In genomic region chr12:79297121-79297576, GRCm38 (mm10) we compare ENCODE assay signal across 8 mouse cellular contexts. TPM values are rescaled to one million over a fixed set of nuclear protein-coding genes. Genes with fewer than 3 reads are reported as not detected.
A peak's percentile ranks its signal among the peaks of the same experiment; 100 is the strongest.
DNase-seq lines count a peak whose midpoint lies in the region; ATAC-seq and TF ChIP-seq lines count a peak whose summit lies in the region.

Gene Rad51b, plus strand, starts transcription at chr12:79297282.

- peak; percentile 93 for DNase-seq in 3T3-L1 (ENCODE audit: low read depth, low spot score)
- DNase-seq in adrenal gland, postnatal 36 days = peak; percentile 81 to 82
- peak; percentile 88 to 91 for DNase-seq in heart, adult 18-20 months
- DNase-seq in kidney, adult 2 months = peak; percentile 92
- DNase-seq in spleen, adult 2 months (ENCODE audit: low read depth in 1 of 2, low spot score in 2 of 2) = peak; percentile 68 to 78

- no peaks in the 10 kb centered on the region for H3K9me3 ChIP-seq in embryonic facial prominence, embryonic 13.5 days
- no peaks in the 10 kb centered on the region for H3K9me3 ChIP-seq in limb, embryonic 12.5 days
- no peaks in the 10 kb centered on the region for H3K9me3 ChIP-seq in midbrain, embryonic 15.5 days

- H3K27ac ChIP-seq in embryonic facial prominence, embryonic 13.5 days = peak within 1 kb of the TSS; percentile 84
- peak within 1 kb of the TSS; percentile 43; the same call in 1 of the 2 replicates for H3K27ac ChIP-seq in kidney, adult 2 months (ENCODE audit: insufficient read depth, low read depth, low read length)
- peak within 1 kb of the TSS; percentile 64 for H3K27ac ChIP-seq in limb, embryonic 12.5 days
- H3K27ac ChIP-seq in midbrain, embryonic 15.5 days = peak within 1 kb of the TSS; percentile 76
- H3K27ac ChIP-seq in spleen, adult 2 months (ENCODE audit: insufficient read depth, low read length) = peak within 1 kb of the TSS; percentile 45

- peak within 1 kb of the TSS; percentile 74 for H3K4me3 ChIP-seq in embryonic facial prominence, embryonic 13.5 days
- H3K4me3 ChIP-seq in kidney, adult 2 months (ENCODE audit: insufficient read depth, low read depth, low read length) = peak within 1 kb of the TSS; percentile 91
- H3K4me3 ChIP-seq in limb, embryonic 12.5 days (replicated peaks) = peak within 1 kb of the TSS; percentile 54
- H3K4me3 ChIP-seq in midbrain, embryonic 15.5 days = peak within 1 kb of the TSS; percentile 68
- H3K4me3 ChIP-seq in spleen, adult 2 months (ENCODE audit: extremely low read depth, insufficient read depth, insufficient read length) = peak within 1 kb of the TSS; percentile 76

- H3K36me3 ChIP-seq in embryonic facial prominence, embryonic 13.5 days = 0 out of 2 replicates have a peak, but pooled peaks cover 3% of the 10 kb centered on the region
- no peaks in the 10 kb centered on the region for H3K36me3 ChIP-seq in kidney, adult 2 months (ENCODE audit: control insufficient read depth, insufficient read depth, low read length)
- no peaks in the 10 kb centered on the region for H3K36me3 ChIP-seq in limb, embryonic 12.5 days
- H3K36me3 ChIP-seq in midbrain, embryonic 15.5 days (replicated peaks) = no peaks in the 10 kb centered on the region
- H3K36me3 ChIP-seq in spleen, adult 2 months (ENCODE audit: control insufficient read depth, insufficient read depth, low read length) = peaks cover 4% of the 10 kb centered on the region; the same call in 1 of the 2 replicates

- H3K27me3 ChIP-seq in embryonic facial prominence, embryonic 13.5 days = no peaks in the 10 kb centered on the region
- H3K27me3 ChIP-seq in kidney, adult 2 months (replicated peaks; ENCODE audit: control insufficient read depth, insufficient read depth, low read length) = no peaks in the 10 kb centered on the region
- H3K27me3 ChIP-seq in limb, embryonic 12.5 days = no peaks in the 10 kb centered on the region
- H3K27me3 ChIP-seq in midbrain, embryonic 15.5 days (replicated peaks) = no peaks in the 10 kb centered on the region
- no peaks in the 10 kb centered on the region for H3K27me3 ChIP-seq in spleen, adult 2 months (ENCODE audit: control insufficient read depth, insufficient read depth, low read length)

- H3K9ac ChIP-seq in embryonic facial prominence, embryonic 13.5 days = peak within 1 kb of the TSS; percentile 80
- peak within 1 kb of the TSS; percentile 57 for H3K9ac ChIP-seq in limb, embryonic 12.5 days (replicated peaks)
- peak within 1 kb of the TSS; percentile 45; the same call in 1 of the 2 replicates for H3K9ac ChIP-seq in midbrain, embryonic 15.5 days

- under 1% methylated on average over 21 of the region's 21 CpGs for WGBS in embryonic facial prominence, embryonic 13.5 days
- WGBS in kidney, adult 2 months = under 1% methylated on average over 21 of the region's 21 CpGs
- under 1% methylated on average over 21 of the region's 21 CpGs for WGBS in limb, embryonic 12.5 days
- WGBS in midbrain, embryonic 15.5 days = under 1% methylated on average over 21 of the region's 21 CpGs
- under 1% methylated on average over 21 of the region's 21 CpGs for WGBS in spleen, adult 2 months

- no peak for TF ChIP-seq CTCF in kidney, adult 2 months (conservative IDR thresholded peaks at IDR 0.05; ENCODE audit: insufficient read depth, insufficient read length, low read depth, low read length)
- TF ChIP-seq CTCF in spleen, adult 2 months (IDR thresholded peaks at IDR 0.05; ENCODE audit: extremely low read depth, insufficient read depth, insufficient read length, insufficient replicate concordance) = no peak

- peak; percentile 56; the same call in 1 of the 2 replicates for ATAC-seq in embryonic facial prominence, embryonic 13.5 days (ENCODE audit: insufficient number of reproducible peaks, insufficient read depth, low FRiP score, low TSS enrichment, low read depth)
- ATAC-seq in limb, embryonic 12.5 days (ENCODE audit: insufficient number of reproducible peaks, insufficient read depth, low FRiP score, low TSS enrichment, low read depth) = peak; percentile 69; the same call in 1 of the 2 replicates
- peak; percentile 79 for ATAC-seq in midbrain, embryonic 15.5 days (replicated peaks)

- no peak for TF ChIP-seq POLR2A in kidney, adult 2 months (IDR thresholded peaks at IDR 0.05; ENCODE audit: low read depth, low read length)
- no peak for TF ChIP-seq POLR2A in spleen, adult 2 months (IDR thresholded peaks at IDR 0.05; ENCODE audit: low read depth, low read length)

- peak within 1 kb of the TSS; percentile 77 for H3K4me2 ChIP-seq in embryonic facial prominence, embryonic 13.5 days
- peak within 1 kb of the TSS; percentile 60 for H3K4me2 ChIP-seq in limb, embryonic 12.5 days
- H3K4me2 ChIP-seq in midbrain, embryonic 15.5 days = peak within 1 kb of the TSS; percentile 95

- peaks cover 14% of the 10 kb centered on the region for H3K4me1 ChIP-seq in embryonic facial prominence, embryonic 13.5 days
- peaks cover 2% of the 10 kb centered on the region; the same call in 1 of the 2 replicates for H3K4me1 ChIP-seq in kidney, adult 2 months (ENCODE audit: control insufficient read depth, insufficient read depth, low read length)
- H3K4me1 ChIP-seq in limb, embryonic 12.5 days (replicated peaks) = peaks cover 13% of the 10 kb centered on the region
- H3K4me1 ChIP-seq in midbrain, embryonic 15.5 days = peaks cover 23% of the 10 kb centered on the region
- peaks cover 6% of the 10 kb centered on the region; the same call in 1 of the 2 replicates for H3K4me1 ChIP-seq in spleen, adult 2 months (ENCODE audit: control insufficient read depth, insufficient read depth, insufficient read length)

RNA-seq across cellular contexts. Expression of gene Rad51b, which starts in this region (rescaled TPM):
- under 1 TPM; 0.49 to 0.63 TPM for total RNA-seq in adrenal gland, postnatal 36 days (2021)
- polyA plus RNA-seq in embryonic facial prominence, embryonic 13.5 days (2015; fragmentation: Nextera tagmentation; extraction: Ambion mirVana) = 8.8 and 9.3 TPM in 2 replicates
- total RNA-seq in heart, adult 18-20 months (2021) = under 1 TPM; 0.62 to 0.64 TPM
- polyA plus RNA-seq in kidney, adult 2 months (2012; rRNA removed) = 0.14 TPM in 2 replicates
- polyA plus RNA-seq in limb, embryonic 12.5 days (2016; fragmentation: Nextera tagmentation; extraction: Ambion mirVana) = 6.4 and 8.0 TPM in 2 replicates
- polyA plus RNA-seq in midbrain, embryonic 15.5 days (2015; fragmentation: Nextera tagmentation; extraction: Ambion mirVana) = 1.3 and 1.4 TPM in 2 replicates
- polyA plus RNA-seq in spleen, adult 2 months (2012; rRNA removed) = 0.26 and 0.39 TPM in 2 replicates

Comparison
In these comparisons a context has a peak if more than half of its experiments do, and no peak if none do; other contexts are left out.
1. Peak in every context shown above with its lines: DNase-seq, ATAC-seq, H3K4me3 ChIP-seq and H3K27ac ChIP-seq.
2. Peak in DNase-seq in adrenal gland, postnatal 36 days; RNA of the gene not detected or under 1 TPM.
3. Peak in DNase-seq in heart, adult 18-20 months; RNA of the gene not detected or under 1 TPM.
4. Peak in DNase-seq, H3K4me3 ChIP-seq and H3K27ac ChIP-seq in kidney, adult 2 months; RNA of the gene not detected or under 1 TPM.
5. Peak in DNase-seq, H3K4me3 ChIP-seq and H3K27ac ChIP-seq in spleen, adult 2 months; RNA of the gene not detected or under 1 TPM.